Mouse (Mus musculus) heart, adult 2 months (tissue): Measurements from ENCODE around the gene Smtnl1.

Experiments
- CTCF ChIP-seq: fragments of 200-600 bp; IDR thresholded peaks from 2 replicates; pipeline ENCODE4 v1.8.1; 2022; ENCODE audit warnings: antibody characterized with exemption, mild to moderate bottlenecking, moderate library complexity
- EP300 ChIP-seq: fragments of 200-500 bp; IDR thresholded peaks from 2 replicates; pipeline ENCODE4 v1.6.1; 2011; ENCODE audit warnings: low read depth, low read length, control low read depth; ENCODE audit not compliant: insufficient read depth
- POLR2A ChIP-seq: fragments of 200-500 bp; IDR thresholded peaks from 2 replicates; pipeline ENCODE4 v1.6.1; 2011; ENCODE audit warnings: mild to moderate bottlenecking, low read depth, low read length, control low read depth; ENCODE audit not compliant: insufficient read depth

- TF ChIP-seq CTCF (no peak), POLR2A (no peak), EP300 (no peak)
Measured at GRCm38 (mm10) chr2:84823237-84823636, 785 bp upstream of the Smtnl1 start.
